Mouse (Mus musculus): ENCODE results near the gene Olfr1225.
"Not testable (repeated sequence)": the region's sequence is repeated elsewhere in the genome, so short reads cannot be mapped to it uniquely, and the experiment has no call there.

- TF ChIP-seq CTCF (conservative IDR thresholded peaks at IDR 0.05; ENCODE audit: low read length); NANOG (IDR thresholded peaks at IDR 0.05; ENCODE audit: borderline replicate concordance, low read length): not testable (repeated sequence)
Measured at GRCm38 (mm10) chr2:89163991-89164390, 10.5 kb downstream of the Olfr1225 start, which contains the start of gene Olfr1224-ps1.

Data from E14TG2a.4 (cell line).